Mouse (Mus musculus): ENCODE measurements around the gene Zmynd10.

Zmynd10 gene

GRCm38 (mm10) chr9:107547026-107547425 lies at the start of gene Zmynd10:
Gene Zmynd10, plus strand, starts transcription at chr9:107547298.
- in situ Hi-C loops (cut with MboI) = no loop called here

GRCm38 (mm10) chr9:107500708-107501286 lies 46.3 kb upstream of the Zmynd10 start:
- in situ Hi-C loops (cut with MboI) = no loop called here

- in situ Hi-C loops (cut with MboI) = no loop called here
Measured at GRCm38 (mm10) chr9:107502131-107502846, 44.8 kb upstream of the Zmynd10 start.

- in situ Hi-C loops (cut with MboI) = no loop called here
Measured at GRCm38 (mm10) chr9:107504662-107505537, 42.2 kb upstream of the Zmynd10 start.

GRCm38 (mm10) chr9:107508266-107508665 lies 38.8 kb upstream of the Zmynd10 start:
- in situ Hi-C loops (cut with MboI) = no loop called here

DNA sequence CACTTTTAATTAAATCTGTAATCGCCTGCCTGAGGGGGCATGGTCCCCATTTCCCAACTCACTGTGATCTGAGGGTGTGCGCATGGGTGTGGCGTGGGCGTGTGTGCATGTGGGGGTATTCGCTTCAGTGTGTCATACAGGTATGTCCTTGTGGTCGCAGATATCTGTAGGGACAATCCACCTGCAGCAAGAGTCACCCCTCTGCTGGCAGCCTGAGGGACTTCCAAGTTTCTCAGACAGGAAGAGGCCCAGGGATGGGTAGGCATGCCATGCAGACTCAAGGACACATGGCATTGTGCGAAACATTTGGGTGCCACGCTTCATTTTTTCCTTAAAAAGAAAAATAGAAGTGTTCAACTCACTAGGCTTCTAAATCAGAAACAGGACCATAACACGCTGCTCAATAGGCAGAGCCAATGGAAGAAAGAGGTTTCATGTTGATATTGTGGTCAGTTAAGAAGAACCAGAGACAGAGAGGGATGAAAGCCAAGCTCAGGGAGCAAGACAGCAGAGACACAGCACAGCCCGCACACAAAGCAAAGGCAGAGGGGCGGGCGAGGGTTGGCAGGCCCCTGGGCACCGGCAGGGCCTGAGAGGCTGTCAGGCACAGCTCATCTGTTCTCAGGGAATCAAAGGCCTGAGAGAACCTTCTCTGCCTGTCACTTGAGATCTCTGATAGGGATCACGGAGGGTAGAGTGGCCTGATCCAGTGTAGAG lies 36.6 kb upstream of the Zmynd10 start:
- in situ Hi-C loops (cut with MboI) = no loop called here

DNA sequence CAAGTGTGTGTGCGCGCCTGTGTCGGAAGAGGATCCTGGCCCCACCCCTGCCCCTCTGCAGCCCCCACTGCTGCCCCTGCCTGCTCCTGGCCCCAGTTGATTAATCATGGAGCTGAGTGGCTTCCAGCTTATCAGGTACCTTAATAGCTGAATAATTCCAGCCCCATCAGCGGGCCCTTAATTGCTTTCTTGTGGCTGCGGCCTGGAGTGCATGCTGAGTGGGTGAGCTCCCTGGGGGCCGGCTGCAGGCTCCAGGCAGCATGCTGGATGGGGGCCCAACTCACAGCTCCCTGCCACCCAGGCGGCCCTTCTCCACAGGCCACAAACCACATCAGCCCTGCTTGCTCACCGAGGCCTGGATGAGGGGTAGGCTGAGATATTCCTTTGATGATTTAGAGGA lies 35.7 kb upstream of the Zmynd10 start:
- in situ Hi-C loops (cut with MboI) = no loop called here

- in situ Hi-C loops (cut with MboI) = no loop called here
Measured at GRCm38 (mm10) chr9:107512326-107512725, 34.8 kb upstream of the Zmynd10 start.

- in situ Hi-C loops (cut with MboI) = no loop called here
Measured at GRCm38 (mm10) chr9:107514303-107514955, 32.7 kb upstream of the Zmynd10 start.

- in situ Hi-C loops (cut with MboI) = no loop called here
Measured at GRCm38 (mm10) chr9:107520331-107520730, 26.8 kb upstream of the Zmynd10 start.

GRCm38 (mm10) chr9:107521190-107521589 lies 25.9 kb upstream of the Zmynd10 start:
- in situ Hi-C loops (cut with MboI) = no loop called here

DNA sequence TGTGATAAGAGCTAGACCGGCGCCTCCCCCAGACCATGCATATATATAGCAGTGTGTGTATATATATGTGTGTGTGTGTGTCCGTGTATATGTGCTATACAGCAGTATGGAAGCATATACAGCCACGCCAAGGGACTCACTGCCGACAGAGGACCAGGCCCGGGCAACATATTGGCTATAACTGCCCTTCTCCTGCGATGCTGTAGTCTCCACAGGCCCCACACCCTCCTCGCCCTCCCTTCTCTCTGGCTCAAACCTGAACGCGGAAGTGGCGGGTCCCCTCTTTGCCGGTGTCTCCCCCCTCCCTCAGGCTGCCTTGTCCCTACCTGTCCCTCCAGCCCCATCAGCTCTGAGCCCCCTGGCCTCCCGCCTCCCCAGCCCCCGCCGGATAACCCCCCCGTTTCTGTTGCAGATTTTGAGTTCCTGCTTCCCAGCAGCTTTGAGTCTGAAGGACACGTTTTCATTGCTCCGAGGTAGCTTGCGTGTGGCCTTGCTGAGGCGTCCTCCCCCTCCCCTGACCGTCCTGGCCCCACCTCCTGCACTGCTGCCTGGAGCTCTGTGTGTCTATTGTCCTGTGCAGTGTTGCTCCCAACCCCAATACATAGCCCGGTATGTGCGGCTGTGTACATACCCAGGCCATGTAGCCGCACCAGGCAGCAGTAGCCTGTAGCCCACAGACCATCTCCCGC lies 25.2 kb upstream of the Zmynd10 start:
- in situ Hi-C loops (cut with MboI) = no loop called here

GRCm38 (mm10) chr9:107522400-107522711 lies 24.7 kb upstream of the Zmynd10 start:
- in situ Hi-C loops (cut with MboI) = no loop called here

DNA sequence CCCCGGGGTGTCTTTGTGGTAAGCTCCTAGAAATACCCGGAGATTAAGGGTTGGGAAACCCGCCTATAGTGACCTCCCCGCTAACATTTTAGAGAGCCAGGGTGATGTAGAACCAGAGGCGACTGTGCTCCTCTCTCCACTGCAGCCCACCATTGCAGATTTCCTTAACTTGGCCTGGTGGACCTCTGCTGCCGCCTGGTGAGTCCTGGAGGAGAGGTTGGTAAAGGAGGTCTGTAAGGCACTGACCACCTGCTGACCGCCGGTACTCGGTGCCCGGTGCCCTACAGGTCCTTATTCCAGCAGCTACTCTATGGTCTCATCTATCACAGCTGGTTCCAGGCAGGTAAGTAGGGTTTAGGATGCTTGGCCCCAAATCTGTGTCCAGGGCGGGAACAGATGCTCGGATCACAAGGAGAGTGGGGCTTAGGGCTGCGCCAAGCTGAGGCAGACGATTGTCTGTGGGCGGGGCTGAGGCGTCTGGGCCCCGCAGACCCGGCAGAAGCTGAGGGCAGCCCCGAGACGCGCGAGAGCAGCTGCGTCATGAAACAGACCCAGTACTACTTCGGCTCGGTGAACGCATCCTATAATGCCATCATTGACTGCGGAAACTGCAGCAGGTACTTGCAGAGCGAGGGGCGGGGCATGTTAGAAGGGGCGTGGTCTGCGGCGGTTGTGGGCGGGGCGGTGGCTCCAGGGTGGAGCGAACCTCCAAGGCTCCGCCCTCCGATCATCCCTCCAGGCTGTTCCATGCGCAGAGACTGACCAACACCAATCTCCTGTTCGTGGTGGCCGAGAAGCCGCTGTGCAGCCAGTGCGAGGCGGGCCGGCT lies 20.7 kb upstream of the Zmynd10 start:
- in situ Hi-C loops (cut with MboI) = no loop called here

GRCm38 (mm10) chr9:107533791-107534407 lies 13.2 kb upstream of the Zmynd10 start, which contains the start of gene Tmem115:
Gene Tmem115, plus strand, starts transcription at chr9:107533945.
- in situ Hi-C loops (cut with MboI) = no loop called here

DNA sequence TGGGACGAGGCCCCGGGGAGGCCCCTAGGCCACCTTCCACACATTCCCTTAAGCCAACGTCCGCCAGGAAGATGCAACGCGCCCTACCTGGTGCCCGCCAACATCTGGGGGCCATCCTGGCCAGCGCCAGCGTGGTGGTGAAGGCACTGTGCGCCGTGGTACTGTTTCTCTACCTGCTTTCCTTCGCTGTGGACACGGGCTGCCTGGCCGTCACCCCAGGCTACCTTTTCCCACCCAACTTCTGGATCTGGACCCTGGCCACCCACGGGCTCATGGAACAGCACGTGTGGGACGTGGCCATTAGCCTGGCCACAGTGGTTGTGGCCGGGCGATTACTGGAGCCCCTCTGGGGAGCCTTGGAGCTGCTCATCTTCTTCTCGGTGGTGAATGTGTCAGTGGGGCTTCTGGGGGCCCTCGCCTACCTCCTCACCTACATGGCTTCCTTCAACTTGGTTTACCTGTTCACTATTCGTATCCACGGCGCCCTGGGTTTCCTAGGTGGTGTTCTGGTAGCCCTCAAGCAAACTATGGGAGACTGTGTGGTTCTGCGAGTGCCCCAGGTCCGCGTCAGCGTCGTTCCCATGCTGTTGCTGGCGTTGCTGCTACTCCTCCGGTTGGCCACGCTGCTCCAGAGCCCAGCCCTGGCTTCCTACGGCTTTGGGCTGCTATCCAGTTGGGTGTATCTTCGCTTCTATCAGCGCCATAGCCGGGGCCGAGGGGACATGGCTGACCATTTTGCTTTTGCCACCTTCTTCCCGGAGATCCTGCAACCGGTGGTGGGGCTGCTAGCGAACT lies 12.5 kb upstream of the Zmynd10 start:
- in situ Hi-C loops (cut with MboI) = no loop called here

DNA sequence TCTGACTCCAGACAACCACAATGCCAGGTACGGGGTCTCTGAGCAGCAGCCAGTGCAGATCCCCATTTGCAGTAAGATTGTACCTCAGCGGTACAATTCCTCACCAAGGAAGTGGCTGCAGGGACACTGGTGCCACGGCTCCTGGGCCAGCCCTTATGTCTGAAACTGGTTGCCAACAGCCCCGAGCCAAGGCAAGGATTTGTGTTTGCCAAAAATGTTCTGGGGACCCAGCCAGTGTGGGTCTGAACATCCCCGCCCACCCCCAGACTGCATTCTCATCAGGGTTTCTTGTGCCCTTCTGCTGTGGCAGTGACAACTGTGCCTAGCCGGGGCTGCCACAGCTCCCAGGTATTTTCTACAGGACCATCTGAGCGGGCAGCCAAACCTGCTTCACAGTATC lies 8.9 kb upstream of the Zmynd10 start:
- in situ Hi-C loops (cut with MboI) = no loop called here

GRCm38 (mm10) chr9:107538711-107539110 lies 8.4 kb upstream of the Zmynd10 start:
- in situ Hi-C loops (cut with MboI) = no loop called here

DNA sequence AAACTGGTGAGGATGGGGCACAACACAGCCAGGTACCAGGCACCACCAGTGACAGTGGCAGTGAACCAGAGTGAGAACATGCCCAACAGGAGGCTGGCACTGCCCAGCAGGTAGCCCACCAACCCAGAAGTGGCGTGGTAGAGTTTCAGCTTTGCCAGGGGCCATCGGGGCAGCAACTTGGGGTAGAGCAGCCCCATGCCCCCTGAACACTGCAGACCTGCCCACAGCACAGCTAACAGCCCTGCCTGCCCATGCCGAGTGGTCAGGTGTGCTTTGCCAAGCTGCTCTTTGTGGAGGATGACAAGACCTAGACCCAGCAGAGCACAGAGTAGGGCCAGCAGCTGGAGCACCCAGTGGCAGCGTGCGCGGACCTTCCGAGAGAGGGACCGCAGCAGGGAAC lies 7.2 kb upstream of the Zmynd10 start:
- in situ Hi-C loops (cut with MboI) = no loop called here
